Mouse (Mus musculus): ENCODE measurements around the gene Pip5kl1. TPM values are rescaled to one million over a fixed set of nuclear protein-coding genes. Genes with fewer than 3 reads are reported as not detected.

The Pip5kl1 gene
- total RNA-seq, 2 experiments from 2014 or later: not detected

GRCm38 (mm10) chr2:32581450-32582095 is 7.0 kb downstream of the Pip5kl1 start:
- intact Hi-C loops (cut with DNase I): loop anchor here (5.0 kb wide), 1 partner anchor 36 kb away; no protein-coding TSS in a partner anchor
- peak; percentile 39 to 51 for DNase-seq

GRCm38 (mm10) chr2:32582830-32583799 is 8.5 kb downstream of the Pip5kl1 start:
- intact Hi-C loops (cut with DNase I): loop anchor here (1.0 to 5.0 kb wide), 3 partner anchors 20 to 106 kb away; no protein-coding TSS in a partner anchor
- peak; percentile 90 to 91 for DNase-seq

DNA sequence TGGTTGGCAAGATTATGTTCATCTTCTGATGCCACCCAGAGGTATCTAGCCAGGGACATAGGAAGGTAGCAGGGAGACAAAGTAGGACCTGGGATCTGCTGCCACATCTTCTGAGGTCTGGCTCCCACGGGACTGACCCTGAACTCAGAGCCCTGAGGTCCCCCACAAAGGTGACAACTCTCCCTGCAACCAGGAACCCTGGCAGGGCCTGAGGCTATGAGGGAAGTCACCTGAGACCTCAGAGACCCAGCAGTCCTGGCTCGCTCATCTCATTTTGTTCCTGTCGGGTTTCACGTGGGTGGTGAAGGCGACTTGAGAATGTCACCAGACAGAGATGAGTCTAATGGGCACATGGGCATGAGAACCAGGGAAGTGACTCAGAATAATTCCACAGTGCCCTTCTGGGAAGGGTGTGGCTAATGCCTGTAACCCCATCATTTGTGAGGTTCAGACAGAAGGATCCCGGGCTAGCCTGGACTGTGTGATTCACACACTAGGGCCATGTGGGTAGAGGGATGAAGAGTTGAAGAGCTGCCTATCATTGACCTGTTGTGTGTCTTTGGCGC is 10.6 kb downstream of the Pip5kl1 start:
- intact Hi-C loops (cut with DNase I): no loop called here
- no peak for DNase-seq

DNA sequence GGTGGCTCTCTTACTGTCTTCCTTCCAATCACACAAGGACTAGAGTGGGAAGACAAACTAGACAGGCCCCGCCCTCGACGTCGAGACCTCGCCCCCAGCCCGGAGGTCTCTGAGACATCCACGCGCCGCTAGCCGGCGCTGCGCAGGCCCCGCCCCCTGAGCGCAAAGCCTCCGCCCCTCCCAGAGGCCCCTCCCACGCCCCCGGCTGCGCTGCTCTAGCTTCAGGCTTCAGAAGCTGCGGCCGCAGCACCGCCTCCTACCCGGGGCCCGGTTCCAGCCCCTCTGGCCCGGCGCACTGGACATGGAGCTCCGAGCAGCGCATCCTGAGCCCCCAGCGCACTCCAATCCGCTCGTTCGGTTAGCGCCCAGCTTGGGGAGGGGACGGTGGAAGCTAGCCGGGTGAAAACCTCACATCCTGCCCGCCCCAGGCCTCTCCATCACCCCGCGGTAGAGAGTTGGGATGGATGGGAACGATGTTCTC is 12.3 kb downstream of the Pip5kl1 start, which contains the start of gene St6galnac4:
St6galnac4 (plus strand) TSS at position 225 of the 481 bp plus-strand sequence.
- peak; percentile 92 to 95 for DNase-seq
- intact Hi-C loops (cut with DNase I): loop anchor here (1.0 kb wide), 1 partner anchor 15 kb away; no protein-coding TSS in a partner anchor

- intact Hi-C loops (cut with DNase I): loop anchor here (1.0 kb wide), 1 partner anchor 14 kb away; no protein-coding TSS in a partner anchor
- DNase-seq: peak; percentile 67 to 74
Measured at GRCm38 (mm10) chr2:32587731-32588321, 13.2 kb downstream of the Pip5kl1 start.

- intact Hi-C loops (cut with DNase I): no loop called here
- DNase-seq: peak; percentile 53 to 67
Measured at GRCm38 (mm10) chr2:32589213-32589795, 14.7 kb downstream of the Pip5kl1 start.

DNA sequence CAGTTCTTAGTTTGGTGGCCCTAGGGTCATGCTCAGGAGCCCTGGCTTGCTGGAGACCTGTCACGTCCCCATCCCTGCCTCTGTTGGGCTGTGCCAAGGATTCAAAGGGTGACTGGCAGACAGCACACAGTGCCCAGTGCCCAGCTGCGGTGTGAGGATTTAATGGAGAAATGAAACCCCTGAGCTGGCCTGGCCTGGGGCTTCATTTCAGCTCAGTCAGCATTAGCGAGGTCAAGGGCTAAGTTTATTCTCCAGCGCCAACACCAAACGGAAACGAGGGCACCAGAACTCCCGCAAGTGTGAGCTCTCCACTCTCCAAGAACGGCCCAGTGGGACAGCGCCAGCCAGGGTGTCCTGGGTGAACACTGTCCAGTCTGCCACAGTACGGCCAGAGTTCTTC is 15.6 kb downstream of the Pip5kl1 start:
- intact Hi-C loops (cut with DNase I): no loop called here
- no peak for DNase-seq

- intact Hi-C loops (cut with DNase I): no loop called here
- no peak for DNase-seq
Measured at GRCm38 (mm10) chr2:32591249-32591648, 16.7 kb downstream of the Pip5kl1 start.

DNA sequence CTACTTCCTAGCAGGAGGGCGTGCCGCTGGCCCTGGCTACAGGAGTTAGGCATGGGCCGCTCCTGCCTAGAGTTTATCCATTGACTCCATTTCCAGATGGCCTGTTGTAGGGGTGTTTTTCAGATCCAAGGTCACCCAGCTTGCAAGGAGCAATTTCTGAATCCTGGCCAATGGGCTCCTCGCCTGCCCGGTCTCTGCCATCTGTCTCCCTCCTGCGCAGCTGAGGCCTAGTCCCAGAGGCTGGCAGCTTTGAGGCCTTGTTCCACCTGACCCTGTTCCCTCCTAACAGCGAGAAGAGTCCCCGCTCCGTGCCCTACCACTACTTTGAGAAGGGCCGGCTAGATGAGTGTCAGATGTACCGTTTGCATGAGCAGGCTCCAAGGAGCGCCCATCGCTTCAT is 22.1 kb downstream of the Pip5kl1 start:
- intact Hi-C loops (cut with DNase I): no loop called here
- peak in 1 of 2 experiments; percentile 44 for DNase-seq

- no peak for DNase-seq
- intact Hi-C loops (cut with DNase I): no loop called here
Measured at GRCm38 (mm10) chr2:32597248-32597647, 22.7 kb downstream of the Pip5kl1 start.

DNA sequence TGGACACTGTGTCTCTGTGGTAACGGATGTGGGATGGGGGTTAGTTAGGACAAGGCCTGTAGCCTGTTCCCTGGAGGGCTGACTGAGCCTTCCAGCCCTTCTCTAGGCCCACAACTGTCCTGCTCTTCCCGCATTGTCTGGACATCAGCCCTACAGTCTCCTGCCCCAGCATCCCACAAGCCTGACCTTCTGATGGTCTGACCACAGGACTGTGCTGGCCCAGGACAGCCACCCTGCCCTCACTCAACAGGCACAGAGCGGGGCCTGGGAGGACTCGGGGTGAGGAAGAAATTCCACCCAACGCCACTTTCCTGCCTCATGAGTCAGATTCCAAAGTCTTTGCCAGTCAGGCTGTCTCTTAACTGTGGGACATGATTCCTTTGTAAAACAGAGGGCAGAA is 23.1 kb downstream of the Pip5kl1 start:
- intact Hi-C loops (cut with DNase I): no loop called here
- DNase-seq: no peak

DNA sequence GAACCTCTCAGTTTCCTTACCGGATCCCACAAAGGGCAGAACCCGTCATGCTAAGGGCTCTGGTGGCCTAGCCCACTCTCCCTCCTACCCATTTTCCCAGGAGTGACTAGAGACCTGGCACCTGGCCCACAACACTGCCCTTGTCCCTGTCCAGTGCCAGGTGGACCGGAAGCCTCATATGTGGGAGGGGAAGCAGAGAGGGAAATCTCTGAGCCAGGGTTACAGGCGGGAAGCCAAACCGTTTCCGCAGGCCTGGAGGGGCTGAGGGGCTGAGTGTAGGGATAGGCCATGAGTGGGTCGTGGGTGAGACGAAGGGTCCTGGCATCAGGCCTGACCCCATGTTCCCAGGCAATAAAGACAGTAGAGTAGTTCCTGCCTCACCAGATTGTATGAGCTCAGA is 23.9 kb downstream of the Pip5kl1 start:
- DNase-seq: peak in 1 of 2 experiments; percentile 58
- intact Hi-C loops (cut with DNase I): no loop called here

DNA sequence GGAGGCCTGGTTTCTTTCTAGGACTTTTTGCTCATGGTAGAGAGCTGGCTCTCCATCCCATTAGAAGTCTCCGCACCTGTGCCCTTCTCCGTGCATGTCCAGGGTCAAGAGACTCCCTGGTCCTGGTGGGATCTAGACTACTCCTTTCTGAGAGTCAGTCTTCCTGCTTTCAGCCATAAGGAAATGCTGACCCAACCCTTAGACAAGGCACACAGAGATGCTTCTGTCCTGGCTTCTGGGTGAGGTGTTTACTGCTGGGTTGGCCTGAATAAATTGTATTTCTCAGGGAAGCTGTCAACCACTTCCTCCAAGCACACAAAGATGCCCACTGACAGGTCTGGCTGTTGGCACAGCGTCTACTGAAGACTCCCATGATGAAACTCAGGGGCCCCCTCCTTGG is 24.8 kb downstream of the Pip5kl1 start, which contains the start of gene St6galnac6:
St6galnac6 (plus strand) TSS at position 301 of the 400 bp plus-strand sequence.
- no peak for DNase-seq
- intact Hi-C loops (cut with DNase I): no loop called here

GRCm38 (mm10) chr2:32601417-32602065 is 26.9 kb downstream of the Pip5kl1 start:
- DNase-seq: peak in 1 of 2 experiments; percentile 59

DNA sequence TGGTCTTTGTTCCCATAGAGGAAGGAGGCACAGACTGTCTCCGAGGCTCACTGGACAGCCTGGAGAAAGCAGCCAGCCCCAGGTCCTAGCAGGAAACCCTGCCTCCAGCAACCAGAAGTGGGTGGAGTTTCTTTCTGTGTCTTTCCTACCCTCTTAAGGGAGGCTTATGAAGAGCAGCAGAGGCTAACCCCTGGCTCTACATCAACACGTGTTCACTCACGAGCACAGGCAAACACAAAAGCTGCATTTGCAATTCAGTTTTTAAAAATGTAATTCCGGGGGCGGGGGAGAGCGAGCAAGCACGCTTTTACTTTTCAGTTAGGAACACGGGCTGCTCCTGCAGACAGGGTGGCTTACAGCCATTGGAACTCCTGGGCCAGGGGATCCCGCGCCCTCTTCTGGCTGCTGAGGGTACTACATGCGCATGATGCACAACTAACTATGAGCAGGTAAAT is 28.0 kb downstream of the Pip5kl1 start:
- DNase-seq: peak; percentile 92 to 94
- intact Hi-C loops (cut with DNase I): loop anchor here (1.0 kb wide), 2 partner anchors 15 to 19 kb away; partner anchors contain the start of gene St6galnac4

More at GRCm38 (mm10) chr2:32601417-32602065, 26.9 kb downstream of the Pip5kl1 start:
- intact Hi-C loops (cut with DNase I): loop anchor here (1.0 kb wide), 1 partner anchor 14 kb away; the partner anchor contains the start of gene St6galnac4

GRCm38 (mm10) chr2:32604631-32605030 is 30.0 kb downstream of the Pip5kl1 start:
- intact Hi-C loops (cut with DNase I): loop anchor here (5.0 kb wide), 1 partner anchor 32 kb away; the partner anchor contains the start of genes Dpm2 and Pip5kl1

GRCm38 (mm10) chr2:32606161-32607142 is 31.9 kb downstream of the Pip5kl1 start:
- DNase-seq: peak; percentile 89 to 90
- intact Hi-C loops (cut with DNase I): loop anchor here (5.0 kb wide), 1 partner anchor 34 kb away; the partner anchor contains the start of genes Dpm2 and Pip5kl1

More at GRCm38 (mm10) chr2:32604631-32605030, 30.0 kb downstream of the Pip5kl1 start:
- no peak for DNase-seq
